Comparison of ENCODE assay signal across 8 mouse cellular contexts in the genomic region with DNA sequence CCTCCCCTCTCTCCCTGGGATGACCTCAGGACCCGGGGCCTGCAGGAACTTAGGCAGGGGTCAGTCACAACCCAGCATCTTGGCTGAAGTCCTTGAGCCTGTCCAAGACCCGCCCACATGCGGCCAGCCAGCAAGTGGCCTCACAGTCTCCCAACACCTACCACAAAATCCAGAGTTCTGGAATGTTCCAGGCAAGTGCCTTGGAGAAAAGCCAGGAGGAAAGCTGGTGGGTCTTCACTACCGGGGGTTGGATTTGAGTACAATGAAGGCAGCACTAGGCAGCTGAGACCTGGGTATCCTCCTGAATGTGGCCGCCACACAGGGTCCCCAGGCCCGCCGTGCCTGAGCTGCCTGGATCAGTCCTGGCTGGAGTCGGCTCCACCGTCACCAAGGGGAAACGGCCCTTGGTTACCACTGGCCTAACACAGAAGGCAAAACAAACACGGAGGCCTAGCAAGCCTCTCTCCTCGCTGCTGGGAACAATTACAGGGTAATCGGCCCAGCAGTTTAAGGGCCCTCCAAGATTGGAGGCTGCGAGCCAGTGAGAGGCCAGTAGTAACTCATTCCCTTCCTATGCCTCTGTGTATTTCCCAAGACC. TPM values are rescaled to one million over a fixed set of nuclear protein-coding genes. Genes with fewer than 3 reads are reported as not detected.
DNase-seq lines count a peak whose midpoint lies in the region; ATAC-seq and TF ChIP-seq lines count a peak whose summit lies in the region.
"Had no signal": no experiment of that assay in that cellular context is flagged by ENCODE, and none has a peak within 500 bp of the region (broad histone marks: within the 10 kb centered on the region; RNA-seq: fewer than 3 reads in every experiment).

No protein-coding gene starts in this region.

- peaks cover 42% of the 10 kb centered on the region for H3K4me1 ChIP-seq in brown adipose tissue, adult 24 weeks (ENCODE audit: control insufficient read depth, insufficient read depth, insufficient read length, low read length)
- H3K4me1 ChIP-seq in forebrain, embryonic 11.5 days (replicated peaks; ENCODE audit: control insufficient read depth, insufficient read depth, low read length): peaks cover 8% of the 10 kb centered on the region; the same call in 1 of the 2 replicates
- no peaks in the 10 kb centered on the region for H3K4me1 ChIP-seq in midbrain, embryonic 15.5 days
- H3K4me1 ChIP-seq in cerebellum, adult 2 months (ENCODE audit: control insufficient read depth, insufficient read depth, low read length): no peaks in the 10 kb centered on the region
- H3K4me1 ChIP-seq: megakaryocyte, embryonic 14.5 days had no signal

- H3K9ac ChIP-seq in forebrain, embryonic 11.5 days (ENCODE audit: low read length): no peak overlapping the region
- no peak overlapping the region for H3K9ac ChIP-seq in midbrain, embryonic 15.5 days

- peak overlapping the region; percentile 73 for H3K27ac ChIP-seq in brown adipose tissue, adult 24 weeks (replicated peaks; ENCODE audit: low read depth, low read length)
- H3K27ac ChIP-seq in forebrain, embryonic 11.5 days (ENCODE audit: low read depth, low read length): 0 out of 2 replicates have a peak overlapping the region, but pooled peaks have one; percentile 3
- no peak overlapping the region for H3K27ac ChIP-seq in midbrain, embryonic 15.5 days
- H3K27ac ChIP-seq in cerebellum, adult 2 months (ENCODE audit: insufficient read depth, low read length): no peak overlapping the region

- no peaks in the 10 kb centered on the region for H3K27me3 ChIP-seq in forebrain, embryonic 11.5 days (ENCODE audit: control insufficient read depth, insufficient read depth, low read length)
- H3K27me3 ChIP-seq in midbrain, embryonic 15.5 days (replicated peaks): no peaks in the 10 kb centered on the region
- no peaks in the 10 kb centered on the region for H3K27me3 ChIP-seq in cerebellum, adult 2 months (ENCODE audit: control insufficient read depth, insufficient read depth, low read length)

- no peak for ATAC-seq in forebrain, embryonic 11.5 days (replicated peaks; ENCODE audit: low FRiP score)
- ATAC-seq in midbrain, embryonic 15.5 days (replicated peaks): peak; percentile 48; the same call in 1 of the 2 replicates

- no peak for DNase-seq in forebrain, embryonic 11.5 days (ENCODE audit: low spot score)
- DNase-seq in heart, postnatal 10 days: peak; percentile 79 to 80
- DNase-seq in kidney, postnatal 14 days: peak; percentile 66
- DNase-seq in cerebellum, adult 2 months: no peak
- DNase-seq in left cerebral cortex, postnatal 4 days: no peak

- WGBS in forebrain, embryonic 11.5 days: 47% methylated on average over 14 of the region's 14 CpGs
- WGBS in midbrain, embryonic 15.5 days: 32% methylated on average over 14 of the region's 14 CpGs
- 41% methylated on average over 14 of the region's 14 CpGs for WGBS in cerebellum, adult 2 months

- no peak for TF ChIP-seq POLR2A in cerebellum, adult 2 months (IDR thresholded peaks at IDR 0.05; ENCODE audit: borderline replicate concordance, insufficient read depth, low read length)

- H3K9me3 ChIP-seq in forebrain, embryonic 11.5 days (ENCODE audit: control insufficient read depth, low read length): no peaks in the 10 kb centered on the region
- H3K9me3 ChIP-seq in midbrain, embryonic 15.5 days: no peaks in the 10 kb centered on the region

- no peak overlapping the region for H3K4me2 ChIP-seq in forebrain, embryonic 11.5 days (ENCODE audit: low read depth, low read length, severe bottlenecking)
- no peak overlapping the region for H3K4me2 ChIP-seq in midbrain, embryonic 15.5 days

- no peaks in the 10 kb centered on the region for H3K36me3 ChIP-seq in forebrain, embryonic 11.5 days (ENCODE audit: control insufficient read depth, insufficient read depth, low read length)
- no peaks in the 10 kb centered on the region for H3K36me3 ChIP-seq in midbrain, embryonic 15.5 days (replicated peaks)

- H3K4me3 ChIP-seq in brown adipose tissue, adult 24 weeks (ENCODE audit: insufficient read depth, low read depth, low read length): no peak overlapping the region
- no peak overlapping the region for H3K4me3 ChIP-seq in forebrain, embryonic 11.5 days (ENCODE audit: low read depth, low read length)
- H3K4me3 ChIP-seq in midbrain, embryonic 15.5 days: no peak overlapping the region
- H3K4me3 ChIP-seq in cerebellum, adult 2 months (replicated peaks; ENCODE audit: insufficient read depth, low read depth, low read length): no peak overlapping the region
- H3K4me3 ChIP-seq: megakaryocyte, embryonic 14.5 days had no signal

- no peak for TF ChIP-seq CTCF in cerebellum, adult 2 months (IDR thresholded peaks at IDR 0.05; ENCODE audit: borderline replicate concordance, insufficient read depth, low read depth, low read length)

- intact Hi-C loops in heart, postnatal 10 days (cut with DNase I): no loop called here
- intact Hi-C loops in left cerebral cortex, postnatal 4 days (cut with DNase I): no loop called here

RNA-seq across cellular contexts. Expression of a gene that starts 32.6 kb away (rescaled TPM):
- polyA plus RNA-seq in brown adipose tissue, adult 24 weeks (2012; ENCODE audit: insufficient read depth, insufficient read length, missing spikeins): 24.3 and 32.5 TPM in 2 replicates
- polyA plus RNA-seq in forebrain, embryonic 11.5 days (2014; fragmentation: Nextera tagmentation; extraction: Ambion mirVana): 7.5 and 7.8 TPM in 2 replicates
- 10 to 100 TPM; 34.3 to 56.2 TPM for total RNA-seq in heart, postnatal 10 days (2021)
- 4.8 and 5.2 TPM in 2 replicates for polyA plus RNA-seq in midbrain, embryonic 15.5 days (2015; fragmentation: Nextera tagmentation; extraction: Ambion mirVana)
- polyA plus RNA-seq in cerebellum, adult 2 months (2012; rRNA removed): 25.3 and 26.3 TPM in 2 replicates
- total RNA-seq in left cerebral cortex, postnatal 4 days (2021): 10 to 100 TPM; 13.9 to 15.3 TPM

Comparison
In these comparisons a context has a peak if more than half of its experiments do, and no peak if none do; other contexts are left out.
1. H3K27ac ChIP-seq: peak in brown adipose tissue, adult 24 weeks (single experiment) and forebrain, embryonic 11.5 days (single experiment); none in midbrain, embryonic 15.5 days (single experiment) and cerebellum, adult 2 months (single experiment).
2. DNase-seq: peak in heart, postnatal 10 days (2 of 2) and kidney, postnatal 14 days (single experiment); none in forebrain, embryonic 11.5 days (single experiment), cerebellum, adult 2 months (0 of 2) and left cerebral cortex, postnatal 4 days (single experiment).